Mouse (Mus musculus): ENCODE measurements at regions not wholly inside any gene's neighbourhood (a gene's known extent, or its start where the extent isn't known, plus 50 kb on each side); places are given as distances from the start of the nearest gene placed in this dataset.
A peak's percentile ranks its signal among the peaks of the same experiment; 100 is the strongest.

GRCm38 (mm10) chr12:59487507-59487906, 268.0 kb upstream of the Fbxo33 start:
- Histone ChIP-seq H3K4me3 (ENCODE audit: control insufficient read depth, low read depth, low read length) (no peak overlapping the region), H3K4me1 (ENCODE audit: control insufficient read depth, insufficient read depth, low read length) (no peaks in the 10 kb centered on the region), H3K27me3 (ENCODE audit: control insufficient read depth, insufficient read depth, low read length) (no peaks in the 10 kb centered on the region), H3K27ac (ENCODE audit: control insufficient read depth, insufficient read depth, low read depth, low read length) (no peak overlapping the region), H3K36me3 (ENCODE audit: control insufficient read depth, insufficient read depth, low read length) (no peaks in the 10 kb centered on the region)
- TF ChIP-seq POLR2A (IDR thresholded peaks at IDR 0.05; ENCODE audit: control insufficient read depth, low read depth, low read length) (no peak), CTCF (IDR thresholded peaks at IDR 0.05; ENCODE audit: control insufficient read depth, insufficient read depth, insufficient replicate concordance, low read depth, low read length) (no peak)

- Histone ChIP-seq H3K4me1 (ENCODE audit: control insufficient read depth, insufficient read depth, low read length) (no peaks in the 10 kb centered on the region), H3K27me3 (ENCODE audit: control insufficient read depth, insufficient read depth, low read length) (no peaks in the 10 kb centered on the region), H3K4me3 (ENCODE audit: control insufficient read depth, low read depth, low read length) (no peak overlapping the region), H3K36me3 (ENCODE audit: control insufficient read depth, insufficient read depth, low read length) (no peaks in the 10 kb centered on the region), H3K27ac (ENCODE audit: control insufficient read depth, insufficient read depth, low read depth, low read length) (no peak overlapping the region)
- no peak for TF ChIP-seq POLR2A (IDR thresholded peaks at IDR 0.05; ENCODE audit: control insufficient read depth, low read depth, low read length)
- no peak for TF ChIP-seq CTCF (IDR thresholded peaks at IDR 0.05; ENCODE audit: control insufficient read depth, insufficient read depth, insufficient replicate concordance, low read depth, low read length)
These were observed 241.8 kb upstream of the Fbxo33 start for GRCm38 (mm10) chr12:59460997-59461961.

- Histone ChIP-seq H3K36me3 (ENCODE audit: control insufficient read depth, insufficient read depth, low read length) (no peaks in the 10 kb centered on the region), H3K4me3 (ENCODE audit: control insufficient read depth, low read depth, low read length) (no peak overlapping the region), H3K4me1 (ENCODE audit: control insufficient read depth, insufficient read depth, low read length) (no peaks in the 10 kb centered on the region), H3K27ac (ENCODE audit: control insufficient read depth, insufficient read depth, low read depth, low read length) (no peak overlapping the region), H3K27me3 (ENCODE audit: control insufficient read depth, insufficient read depth, low read length) (no peaks in the 10 kb centered on the region)
- TF ChIP-seq CTCF (IDR thresholded peaks at IDR 0.05; ENCODE audit: control insufficient read depth, insufficient read depth, insufficient replicate concordance, low read depth, low read length) (no peak), POLR2A (IDR thresholded peaks at IDR 0.05; ENCODE audit: control insufficient read depth, low read depth, low read length) (no peak)
These were observed 236.8 kb upstream of the Fbxo33 start for GRCm38 (mm10) chr12:59456175-59456851.

GRCm38 (mm10) chr12:59415051-59415450, 195.5 kb upstream of the Fbxo33 start:
- no peak overlapping the region for H3K4me3 ChIP-seq (ENCODE audit: control insufficient read depth, low read depth, low read length)
- H3K27ac ChIP-seq (ENCODE audit: control insufficient read depth, insufficient read depth, low read depth, low read length): no peak overlapping the region
- TF ChIP-seq POLR2A (IDR thresholded peaks at IDR 0.05; ENCODE audit: control insufficient read depth, low read depth, low read length): no peak
- H3K4me1 ChIP-seq (ENCODE audit: control insufficient read depth, insufficient read depth, low read length): no peaks in the 10 kb centered on the region
- no peaks in the 10 kb centered on the region for H3K36me3 ChIP-seq (ENCODE audit: control insufficient read depth, insufficient read depth, low read length)
- H3K27me3 ChIP-seq (ENCODE audit: control insufficient read depth, insufficient read depth, low read length): no peaks in the 10 kb centered on the region

- Histone ChIP-seq H3K27ac (ENCODE audit: control insufficient read depth, insufficient read depth, low read depth, low read length) (no peak overlapping the region), H3K27me3 (ENCODE audit: control insufficient read depth, insufficient read depth, low read length) (no peaks in the 10 kb centered on the region), H3K4me3 (ENCODE audit: control insufficient read depth, low read depth, low read length) (no peak overlapping the region), H3K36me3 (ENCODE audit: control insufficient read depth, insufficient read depth, low read length) (no peaks in the 10 kb centered on the region), H3K4me1 (ENCODE audit: control insufficient read depth, insufficient read depth, low read length) (no peaks in the 10 kb centered on the region)
- TF ChIP-seq POLR2A (IDR thresholded peaks at IDR 0.05; ENCODE audit: control insufficient read depth, low read depth, low read length): no peak
- no peak for TF ChIP-seq CTCF (IDR thresholded peaks at IDR 0.05; ENCODE audit: control insufficient read depth, insufficient read depth, insufficient replicate concordance, low read depth, low read length)
These were observed 192.0 kb upstream of the Fbxo33 start for GRCm38 (mm10) chr12:59411491-59411890.

- Histone ChIP-seq H3K4me1 (ENCODE audit: control insufficient read depth, insufficient read depth, low read length) (no peaks in the 10 kb centered on the region), H3K27ac (ENCODE audit: control insufficient read depth, insufficient read depth, low read depth, low read length) (no peak overlapping the region), H3K36me3 (ENCODE audit: control insufficient read depth, insufficient read depth, low read length) (no peaks in the 10 kb centered on the region), H3K4me3 (ENCODE audit: control insufficient read depth, low read depth, low read length) (no peak overlapping the region), H3K27me3 (ENCODE audit: control insufficient read depth, insufficient read depth, low read length) (no peaks in the 10 kb centered on the region)
- TF ChIP-seq POLR2A (IDR thresholded peaks at IDR 0.05; ENCODE audit: control insufficient read depth, low read depth, low read length) (no peak), CTCF (IDR thresholded peaks at IDR 0.05; ENCODE audit: control insufficient read depth, insufficient read depth, insufficient replicate concordance, low read depth, low read length) (no peak)
These were observed 171.6 kb upstream of the Fbxo33 start for GRCm38 (mm10) chr12:59391103-59391502.

- no peaks in the 10 kb centered on the region for H3K36me3 ChIP-seq (ENCODE audit: control insufficient read depth, insufficient read depth, low read length)
- H3K4me3 ChIP-seq (ENCODE audit: control insufficient read depth, low read depth, low read length): no peak overlapping the region
- no peaks in the 10 kb centered on the region for H3K27me3 ChIP-seq (ENCODE audit: control insufficient read depth, insufficient read depth, low read length)
- H3K4me1 ChIP-seq (ENCODE audit: control insufficient read depth, insufficient read depth, low read length): no peaks in the 10 kb centered on the region
- H3K27ac ChIP-seq (ENCODE audit: control insufficient read depth, insufficient read depth, low read depth, low read length): no peak overlapping the region
- TF ChIP-seq POLR2A (IDR thresholded peaks at IDR 0.05; ENCODE audit: control insufficient read depth, low read depth, low read length): no peak
- TF ChIP-seq CTCF (IDR thresholded peaks at IDR 0.05; ENCODE audit: control insufficient read depth, insufficient read depth, insufficient replicate concordance, low read depth, low read length): peak; percentile 17; the same call in 1 of the 2 replicates
These were observed 163.3 kb upstream of the Fbxo33 start for GRCm38 (mm10) chr12:59382812-59383211.

All from testis, adult 2 months (tissue).